Mouse (Mus musculus): ENCODE measurements at regions not wholly inside any gene's neighbourhood (a gene's known extent, or its start where the extent isn't known, plus 50 kb on each side); places are given as distances from the start of the nearest gene placed in this dataset.

DNA sequence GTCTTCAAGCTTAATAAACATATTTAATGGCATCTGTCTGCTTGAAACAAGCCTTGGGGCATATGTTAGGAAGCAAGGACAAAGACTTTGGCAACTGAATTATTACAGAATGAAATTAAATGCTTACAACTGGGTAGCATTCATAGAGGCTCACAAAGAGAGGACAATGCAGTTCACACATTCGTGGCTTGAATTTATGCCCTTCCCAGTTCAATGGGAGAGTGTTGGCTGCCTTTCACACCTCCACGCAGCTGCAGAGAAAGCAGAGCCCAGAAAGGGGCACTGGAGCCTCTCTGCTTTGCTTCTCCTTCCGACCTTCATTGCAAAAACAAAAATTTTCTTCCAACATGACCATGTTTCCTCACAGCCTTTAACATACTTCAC lies 800.3 kb downstream of the Tmem182 start:
- Histone ChIP-seq H3K27ac (ENCODE audit: low read depth, low read length) (no peak overlapping the region), H3K4me3 (ENCODE audit: low read depth, low read length) (no peak overlapping the region), H3K27me3 (ENCODE audit: insufficient read depth, low read length) (no peaks in the 10 kb centered on the region), H3K36me3 (ENCODE audit: insufficient read depth, low read length) (no peaks in the 10 kb centered on the region), H3K4me2 (ENCODE audit: low read depth, low read length, poor library complexity, severe bottlenecking) (no peak overlapping the region), H3K9me3 (ENCODE audit: low read length) (no peaks in the 10 kb centered on the region), H3K9ac (replicated peaks; ENCODE audit: low read length, poor library complexity, severe bottlenecking) (no peak overlapping the region), H3K4me1 (ENCODE audit: insufficient read depth, low read length) (no peaks in the 10 kb centered on the region)
- no peak for ATAC-seq (ENCODE audit: low FRiP score)
- peak; percentile 58 for DNase-seq (ENCODE audit: low spot score)
- TF ChIP-seq CTCF (IDR thresholded peaks at IDR 0.05), result no peak
- WGBS, result 22% methylated on average over 3 of the region's 3 CpGs

- Histone ChIP-seq H3K4me1 (ENCODE audit: insufficient read depth, low read length) (no peaks in the 10 kb centered on the region), H3K9me3 (ENCODE audit: low read length) (no peaks in the 10 kb centered on the region), H3K36me3 (ENCODE audit: insufficient read depth, low read length) (no peaks in the 10 kb centered on the region), H3K4me3 (ENCODE audit: low read depth, low read length) (no peak overlapping the region), H3K27ac (ENCODE audit: low read depth, low read length) (no peak overlapping the region), H3K4me2 (ENCODE audit: low read depth, low read length, poor library complexity, severe bottlenecking) (no peak overlapping the region), H3K27me3 (ENCODE audit: insufficient read depth, low read length) (no peaks in the 10 kb centered on the region), H3K9ac (replicated peaks; ENCODE audit: low read length, poor library complexity, severe bottlenecking) (no peak overlapping the region)
- no peak for ATAC-seq (ENCODE audit: low FRiP score)
- 81% methylated on average over 8 of the region's 8 CpGs for WGBS
- no peak for TF ChIP-seq CTCF (IDR thresholded peaks at IDR 0.05)
- peak; percentile 14 for DNase-seq (ENCODE audit: low spot score)
These were observed 805.4 kb downstream of the Tmem182 start for GRCm38 (mm10) chr1:41610783-41611182.

- TF ChIP-seq CTCF (IDR thresholded peaks at IDR 0.05), result no peak
- Histone ChIP-seq H3K9me3 (ENCODE audit: low read length) (no peaks in the 10 kb centered on the region), H3K27me3 (ENCODE audit: insufficient read depth, low read length) (no peaks in the 10 kb centered on the region), H3K27ac (ENCODE audit: low read depth, low read length) (no peak overlapping the region), H3K4me1 (ENCODE audit: insufficient read depth, low read length) (no peaks in the 10 kb centered on the region; the same call in 1 of the 2 replicates), H3K4me3 (ENCODE audit: low read depth, low read length) (no peak overlapping the region), H3K36me3 (ENCODE audit: insufficient read depth, low read length) (no peaks in the 10 kb centered on the region), H3K9ac (replicated peaks; ENCODE audit: low read length, poor library complexity, severe bottlenecking) (no peak overlapping the region), H3K4me2 (ENCODE audit: low read depth, low read length, poor library complexity, severe bottlenecking) (0 out of 2 replicates have a peak overlapping the region, but pooled peaks have one; percentile 18)
- ATAC-seq (ENCODE audit: low FRiP score), result no peak
- DNase-seq (ENCODE audit: low spot score), result peak; percentile 34
- 25% methylated on average over 9 of the region's 9 CpGs for WGBS
These were observed 846.4 kb downstream of the Tmem182 start for GRCm38 (mm10) chr1:41651804-41652203.

DNA sequence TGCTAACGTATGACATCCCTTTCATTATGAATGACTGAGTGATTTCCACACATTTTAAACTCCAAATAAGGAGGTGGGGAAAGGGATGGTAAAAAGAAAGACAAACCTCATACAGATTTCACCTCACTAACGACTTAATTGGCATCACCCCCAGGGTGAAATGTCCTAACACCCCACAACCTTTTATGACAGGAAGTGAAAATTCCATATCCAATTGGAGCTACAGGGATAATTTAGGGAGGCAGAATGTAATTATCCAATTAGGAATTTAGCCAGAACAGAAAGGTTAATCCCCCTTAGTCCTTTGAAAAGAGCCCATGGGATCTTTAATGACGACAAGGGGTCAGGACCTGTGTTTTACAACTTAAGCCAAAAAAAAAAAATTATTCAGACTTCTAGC lies 846.8 kb downstream of the Tmem182 start:
- Histone ChIP-seq H3K4me1 (ENCODE audit: insufficient read depth, low read length) (no peaks in the 10 kb centered on the region; the same call in 1 of the 2 replicates), H3K9me3 (ENCODE audit: low read length) (no peaks in the 10 kb centered on the region), H3K9ac (replicated peaks; ENCODE audit: low read length, poor library complexity, severe bottlenecking) (no peak overlapping the region), H3K4me3 (ENCODE audit: low read depth, low read length) (no peak overlapping the region), H3K27me3 (ENCODE audit: insufficient read depth, low read length) (no peaks in the 10 kb centered on the region), H3K4me2 (ENCODE audit: low read depth, low read length, poor library complexity, severe bottlenecking) (no peak overlapping the region), H3K36me3 (ENCODE audit: insufficient read depth, low read length) (no peaks in the 10 kb centered on the region), H3K27ac (ENCODE audit: low read depth, low read length) (no peak overlapping the region)
- ATAC-seq (ENCODE audit: low FRiP score) (no peak), DNase-seq (ENCODE audit: low spot score) (peak; percentile 4)
- WGBS, result 17% methylated on average over 3 of the region's 3 CpGs
- TF ChIP-seq CTCF (IDR thresholded peaks at IDR 0.05), result no peak

- no peak overlapping the region; the same call in 1 of the 2 replicates for H3K27ac ChIP-seq (ENCODE audit: low read depth, low read length)
These were observed 847.4 kb downstream of the Tmem182 start for GRCm38 (mm10) chr1:41652646-41653427.

DNA sequence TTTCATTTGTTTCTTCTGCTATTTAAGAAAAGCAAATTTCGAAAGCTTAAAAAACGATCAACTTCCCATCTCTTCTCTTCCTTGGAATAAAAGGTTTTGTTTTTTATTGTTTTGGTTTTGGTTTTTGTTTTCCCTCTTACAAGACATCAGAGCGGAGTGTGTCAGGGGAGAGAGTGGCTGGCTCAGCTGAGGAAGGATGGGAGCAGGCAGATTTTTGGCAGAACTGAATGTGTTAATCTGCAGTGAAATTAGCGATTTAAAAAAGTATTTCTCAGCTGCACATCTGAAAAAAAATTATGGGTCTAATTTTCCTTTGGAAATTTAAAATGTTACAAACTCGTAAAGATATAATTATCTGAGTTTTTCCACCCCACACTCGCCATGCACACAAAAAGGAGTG lies 868.7 kb downstream of the Tmem182 start:
- H3K4me2 ChIP-seq (ENCODE audit: low read depth, low read length, poor library complexity, severe bottlenecking), result no peak overlapping the region
- no peak for ATAC-seq (ENCODE audit: low FRiP score)
- no peak for TF ChIP-seq CTCF (IDR thresholded peaks at IDR 0.05)
- WGBS, result 82% methylated on average over 6 of the region's 6 CpGs
- no peaks in the 10 kb centered on the region for H3K9me3 ChIP-seq (ENCODE audit: low read length)
- H3K4me1 ChIP-seq (ENCODE audit: insufficient read depth, low read length), result no peaks in the 10 kb centered on the region
- H3K36me3 ChIP-seq (ENCODE audit: insufficient read depth, low read length), result no peaks in the 10 kb centered on the region
- no peak overlapping the region for H3K27ac ChIP-seq (ENCODE audit: low read depth, low read length)
- H3K27me3 ChIP-seq (ENCODE audit: insufficient read depth, low read length), result no peaks in the 10 kb centered on the region
- no peak overlapping the region for H3K9ac ChIP-seq (replicated peaks; ENCODE audit: low read length, poor library complexity, severe bottlenecking)
- DNase-seq (ENCODE audit: low spot score), result no peak
- H3K4me3 ChIP-seq (ENCODE audit: low read depth, low read length), result no peak overlapping the region

More at GRCm38 (mm10) chr1:41652646-41653427, 847.4 kb downstream of the Tmem182 start:
- Histone ChIP-seq H3K4me2 (ENCODE audit: low read depth, low read length, poor library complexity, severe bottlenecking) (peak overlapping the region; percentile 9; the same call in 1 of the 2 replicates), H3K4me3 (ENCODE audit: low read depth, low read length) (no peak overlapping the region), H3K9me3 (ENCODE audit: low read length) (no peaks in the 10 kb centered on the region), H3K27me3 (ENCODE audit: insufficient read depth, low read length) (no peaks in the 10 kb centered on the region), H3K9ac (replicated peaks; ENCODE audit: low read length, poor library complexity, severe bottlenecking) (no peak overlapping the region), H3K36me3 (ENCODE audit: insufficient read depth, low read length) (no peaks in the 10 kb centered on the region), H3K4me1 (ENCODE audit: insufficient read depth, low read length) (no peaks in the 10 kb centered on the region; the same call in 1 of the 2 replicates)
- no peak for TF ChIP-seq CTCF (IDR thresholded peaks at IDR 0.05)
- peak; percentile 82 for DNase-seq (ENCODE audit: low spot score)
- WGBS, result 45% methylated on average over 8 of the region's 8 CpGs
- ATAC-seq (ENCODE audit: low FRiP score), result 0 out of 2 replicates have a peak, but pooled peaks have one; percentile 68

All from midbrain, postnatal 0 days (tissue).